Mouse (Mus musculus): ENCODE measurements around the gene Nxpe3.

GRCm38 (mm10) chr16:55841506-55841905 lies 53.6 kb downstream of the Nxpe3 start:
- TF ChIP-seq CTCF (conservative IDR thresholded peaks at IDR 0.05; ENCODE audit: insufficient read depth, insufficient read length, low read depth, low read length), result no peak
- TF ChIP-seq POLR2A (IDR thresholded peaks at IDR 0.05; ENCODE audit: low read depth, low read length), result no peak
